Mouse (Mus musculus) G1E (cell line): ENCODE results near the gene Unc5b.

Experiments
- CTCF ChIP-seq: IDR thresholded peaks from 2 replicates; pipeline ENCODE4 v1.5.1; 2012; ENCODE audit warnings: low read depth, low read length, inconsistent platforms, mixed read lengths
- GATA1 ChIP-seq: IDR thresholded peaks from 2 replicates; pipeline ENCODE4 v1.6.1; 2012; ENCODE audit warnings: borderline replicate concordance, low read length, inconsistent platforms, mixed read lengths
- GATA2 ChIP-seq: IDR thresholded peaks from 2 replicates; pipeline ENCODE4 v1.6.1; 2012; ENCODE audit warnings: low read depth, low read length, inconsistent platforms, borderline replicate concordance
- POLR2AphosphoS5 ChIP-seq: IDR thresholded peaks from 2 replicates; pipeline ENCODE4 v1.6.1; 2012; ENCODE audit warnings: low read depth, low read length, inconsistent platforms; ENCODE audit not compliant: insufficient replicate concordance
- TAL1 ChIP-seq: conservative IDR thresholded peaks from 2 replicates; pipeline ENCODE4 v1.6.1; 2012; ENCODE audit warnings: low read depth, low read length, inconsistent platforms, mixed read lengths

- TF ChIP-seq CTCF (no peak), GATA2 (no peak), GATA1 (no peak), TAL1 (no peak), POLR2AphosphoS5 (no peak)
These were observed 56.8 kb downstream of the Unc5b start for GRCm38 (mm10) chr10:60774616-60775015.
